Mouse (Mus musculus): ENCODE measurements around the gene Gpr45. TPM values are rescaled to one million over a fixed set of nuclear protein-coding genes. Genes with fewer than 3 reads are reported as not detected.

Gene Gpr45
- polyA plus RNA-seq, 2 experiments = 4.8 to 6.1 TPM

GRCm38 (mm10) chr1:42956828-42957227 lies 4.2 kb downstream of the Gpr45 start:
- H3K4me1 ChIP-seq (ENCODE audit: control insufficient read depth, insufficient read depth, low read length) = no peaks in the 10 kb centered on the region
- WGBS = 96% methylated on average over 1 of the region's 1 CpGs

GRCm38 (mm10) chr1:42983082-42983771 lies 30.6 kb downstream of the Gpr45 start:
- Histone ChIP-seq H3K9me3 (ENCODE audit: control insufficient read depth, low read length) (no peaks in the 10 kb centered on the region), H3K4me1 (ENCODE audit: control insufficient read depth, insufficient read depth, low read length) (no peaks in the 10 kb centered on the region), H3K36me3 (ENCODE audit: control insufficient read depth, insufficient read depth, low read length) (no peaks in the 10 kb centered on the region), H3K9ac (ENCODE audit: low read depth, low read length, severe bottlenecking) (no peak overlapping the region), H3K27ac (replicated peaks; ENCODE audit: low read depth, low read length) (no peak overlapping the region), H3K4me3 (replicated peaks; ENCODE audit: low read length) (no peak overlapping the region), H3K4me2 (replicated peaks; ENCODE audit: low read depth, low read length, severe bottlenecking) (no peak overlapping the region), H3K27me3 (ENCODE audit: control insufficient read depth, insufficient read depth, low read length) (no peaks in the 10 kb centered on the region)
- no peak for ATAC-seq (ENCODE audit: low FRiP score, low read depth)
- no peak for DNase-seq (ENCODE audit: low spot score)
- 51% methylated on average over 8 of the region's 8 CpGs for WGBS
- TF ChIP-seq POLR2A (IDR thresholded peaks at IDR 0.05; ENCODE audit: borderline replicate concordance, extremely low read depth, insufficient read depth, insufficient read length) = no peak

More at GRCm38 (mm10) chr1:42956828-42957227, 4.2 kb downstream of the Gpr45 start:
- no peaks in the 10 kb centered on the region for H3K36me3 ChIP-seq (ENCODE audit: control insufficient read depth, insufficient read depth, low read length)
- no peak overlapping the region for H3K4me2 ChIP-seq (replicated peaks; ENCODE audit: low read depth, low read length, severe bottlenecking)
- ATAC-seq (ENCODE audit: low FRiP score, low read depth) (no peak), DNase-seq (ENCODE audit: low spot score) (no peak)
- H3K4me3 ChIP-seq (replicated peaks; ENCODE audit: low read length) = no peak overlapping the region
- no peak for TF ChIP-seq POLR2A (IDR thresholded peaks at IDR 0.05; ENCODE audit: borderline replicate concordance, extremely low read depth, insufficient read depth, insufficient read length)
- H3K9me3 ChIP-seq (ENCODE audit: control insufficient read depth, low read length) = no peaks in the 10 kb centered on the region
- no peak overlapping the region for H3K27ac ChIP-seq (replicated peaks; ENCODE audit: low read depth, low read length)
- H3K27me3 ChIP-seq (ENCODE audit: control insufficient read depth, insufficient read depth, low read length) = no peaks in the 10 kb centered on the region
- no peak overlapping the region for H3K9ac ChIP-seq (ENCODE audit: low read depth, low read length, severe bottlenecking)

DNA sequence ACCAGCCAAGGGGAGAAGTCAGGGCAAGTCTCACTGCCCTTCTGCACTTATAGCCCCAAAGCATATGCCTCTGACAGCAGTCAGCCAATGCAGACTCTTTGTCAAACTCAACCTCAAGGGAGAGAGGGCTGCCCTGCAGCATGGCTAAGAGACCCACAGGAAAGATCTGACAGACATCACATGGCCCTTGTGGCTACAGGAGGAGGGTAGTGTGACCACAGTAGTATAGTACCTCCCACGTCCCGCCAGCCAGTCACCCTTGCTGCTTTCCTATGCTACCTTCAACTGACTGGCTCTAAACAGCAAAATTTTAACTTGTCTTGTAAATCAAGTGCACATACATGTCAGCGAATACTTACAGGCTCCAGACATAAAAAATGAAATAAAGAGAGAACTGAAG lies 31.4 kb downstream of the Gpr45 start:
- no peaks in the 10 kb centered on the region for H3K9me3 ChIP-seq (ENCODE audit: control insufficient read depth, low read length)
- H3K4me2 ChIP-seq (replicated peaks; ENCODE audit: low read depth, low read length, severe bottlenecking) = no peak overlapping the region
- H3K4me3 ChIP-seq (replicated peaks; ENCODE audit: low read length) = no peak overlapping the region
- no peak for ATAC-seq (ENCODE audit: low FRiP score, low read depth)
- DNase-seq (ENCODE audit: low spot score) = no peak
- H3K27ac ChIP-seq (replicated peaks; ENCODE audit: low read depth, low read length) = no peak overlapping the region
- WGBS = 86% methylated on average over 3 of the region's 3 CpGs
- H3K9ac ChIP-seq (ENCODE audit: low read depth, low read length, severe bottlenecking) = no peak overlapping the region
- no peaks in the 10 kb centered on the region for H3K36me3 ChIP-seq (ENCODE audit: control insufficient read depth, insufficient read depth, low read length)
- TF ChIP-seq POLR2A (IDR thresholded peaks at IDR 0.05; ENCODE audit: borderline replicate concordance, extremely low read depth, insufficient read depth, insufficient read length) = no peak
- no peaks in the 10 kb centered on the region for H3K4me1 ChIP-seq (ENCODE audit: control insufficient read depth, insufficient read depth, low read length)
- no peaks in the 10 kb centered on the region for H3K27me3 ChIP-seq (ENCODE audit: control insufficient read depth, insufficient read depth, low read length)

GRCm38 (mm10) chr1:42988996-42989395 lies 36.3 kb downstream of the Gpr45 start:
- no peaks in the 10 kb centered on the region for H3K36me3 ChIP-seq (ENCODE audit: control insufficient read depth, insufficient read depth, low read length)
- H3K9ac ChIP-seq (ENCODE audit: low read depth, low read length, severe bottlenecking) = no peak overlapping the region
- ATAC-seq (ENCODE audit: low FRiP score, low read depth) = no peak
- WGBS = 85% methylated on average over 2 of the region's 2 CpGs
- no peak for TF ChIP-seq POLR2A (IDR thresholded peaks at IDR 0.05; ENCODE audit: borderline replicate concordance, extremely low read depth, insufficient read depth, insufficient read length)
- DNase-seq (ENCODE audit: low spot score) = no peak
- no peak overlapping the region for H3K4me2 ChIP-seq (replicated peaks; ENCODE audit: low read depth, low read length, severe bottlenecking)
- no peaks in the 10 kb centered on the region for H3K4me1 ChIP-seq (ENCODE audit: control insufficient read depth, insufficient read depth, low read length)
- no peak overlapping the region for H3K4me3 ChIP-seq (replicated peaks; ENCODE audit: low read length)
- H3K27me3 ChIP-seq (ENCODE audit: control insufficient read depth, insufficient read depth, low read length) = no peaks in the 10 kb centered on the region
- no peak overlapping the region for H3K27ac ChIP-seq (replicated peaks; ENCODE audit: low read depth, low read length)
- no peaks in the 10 kb centered on the region for H3K9me3 ChIP-seq (ENCODE audit: control insufficient read depth, low read length)

GRCm38 (mm10) chr1:43006051-43006514 lies 53.4 kb downstream of the Gpr45 start:
- no peak for ATAC-seq (ENCODE audit: low FRiP score, low read depth)
- Histone ChIP-seq H3K27ac (replicated peaks; ENCODE audit: low read depth, low read length) (no peak overlapping the region), H3K4me2 (replicated peaks; ENCODE audit: low read depth, low read length, severe bottlenecking) (no peak overlapping the region), H3K9ac (ENCODE audit: low read depth, low read length, severe bottlenecking) (no peak overlapping the region), H3K36me3 (ENCODE audit: control insufficient read depth, insufficient read depth, low read length) (no peaks in the 10 kb centered on the region), H3K27me3 (ENCODE audit: control insufficient read depth, insufficient read depth, low read length) (no peaks in the 10 kb centered on the region), H3K9me3 (ENCODE audit: control insufficient read depth, low read length) (no peaks in the 10 kb centered on the region), H3K4me1 (ENCODE audit: control insufficient read depth, insufficient read depth, low read length) (no peaks in the 10 kb centered on the region), H3K4me3 (replicated peaks; ENCODE audit: low read length) (no peak overlapping the region)
- DNase-seq (ENCODE audit: low spot score) = no peak
- no peak for TF ChIP-seq POLR2A (IDR thresholded peaks at IDR 0.05; ENCODE audit: borderline replicate concordance, extremely low read depth, insufficient read depth, insufficient read length)
- 48% methylated on average over 13 of the region's 13 CpGs for WGBS

Data from limb, embryonic 14.5 days (tissue).